Mouse (Mus musculus): ENCODE results near the gene Tmc1.

DNA sequence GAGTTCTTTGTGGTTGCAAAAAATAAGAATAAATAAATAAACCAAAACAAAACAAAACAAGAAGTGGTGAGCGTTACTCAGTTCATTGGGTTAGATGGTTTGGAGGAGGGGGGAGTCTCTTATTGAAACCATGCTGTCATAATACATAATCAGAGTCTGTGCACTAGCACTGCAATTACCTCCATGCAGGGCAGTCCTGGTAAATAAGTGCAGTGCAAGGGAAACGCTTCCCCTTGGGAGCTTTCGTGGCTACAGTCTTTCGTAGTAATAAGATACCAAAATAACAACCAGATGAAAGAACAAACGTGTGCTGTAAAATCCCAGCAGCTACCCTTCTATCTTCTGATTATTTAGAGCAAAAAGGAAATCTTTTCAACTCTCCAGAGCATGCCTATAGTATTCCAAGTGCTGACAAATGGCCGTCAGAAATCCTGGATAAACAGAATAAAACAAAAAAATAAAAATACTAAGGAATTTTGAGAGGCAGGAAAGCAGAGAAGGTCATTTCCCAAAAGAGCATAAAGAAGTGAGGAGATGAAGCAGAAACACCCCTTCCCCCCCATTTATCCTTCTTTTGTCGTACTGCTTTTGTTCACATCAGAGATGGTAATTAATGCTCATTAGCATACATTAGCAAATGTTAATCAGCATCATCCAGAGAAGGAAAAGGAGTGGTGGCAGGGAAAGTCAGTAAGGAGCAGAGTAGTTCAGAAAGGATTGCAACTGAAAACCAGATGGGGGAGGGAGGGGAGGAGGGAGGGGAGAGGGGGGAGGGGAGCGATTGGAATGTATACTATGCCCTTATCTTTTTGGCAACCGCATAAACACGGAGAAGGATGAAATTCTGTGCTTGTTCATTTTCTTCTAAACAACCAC, 30.4 kb downstream of the Tmc1 start:
- no peak for TF ChIP-seq POLR2A (IDR thresholded peaks at IDR 0.05; ENCODE audit: low read depth, low read length)
- TF ChIP-seq TCF12 (IDR thresholded peaks at IDR 0.05; ENCODE audit: low read depth, low read length) = no peak
- no peak for TF ChIP-seq CTCF (conservative IDR thresholded peaks at IDR 0.05 in 1 of 2, IDR thresholded peaks at IDR 0.05 in 1 of 2; ENCODE audit: low read depth in 2 of 2, low read length in 2 of 2)
- TF ChIP-seq MAFK (IDR thresholded peaks at IDR 0.05; ENCODE audit: insufficient replicate concordance, low read length) = no peak
- TF ChIP-seq ZMIZ1 (IDR thresholded peaks at IDR 0.05; ENCODE audit: low read depth, low read length) = no peak
- TF ChIP-seq CHD2 (IDR thresholded peaks at IDR 0.05; ENCODE audit: low read length) = no peak
- TF ChIP-seq POLR2AphosphoS2 (IDR thresholded peaks at IDR 0.05; ENCODE audit: low read depth, low read length) = no peak
- TF ChIP-seq MXI1 (IDR thresholded peaks at IDR 0.05; ENCODE audit: low read depth, low read length) = no peak

Measured in CH12.LX (cell line).